Mouse (Mus musculus): ENCODE measurements around the gene Gm28539.
A peak's percentile ranks its signal among the peaks of the same experiment; 100 is the strongest.

The Gm28539 gene

DNA sequence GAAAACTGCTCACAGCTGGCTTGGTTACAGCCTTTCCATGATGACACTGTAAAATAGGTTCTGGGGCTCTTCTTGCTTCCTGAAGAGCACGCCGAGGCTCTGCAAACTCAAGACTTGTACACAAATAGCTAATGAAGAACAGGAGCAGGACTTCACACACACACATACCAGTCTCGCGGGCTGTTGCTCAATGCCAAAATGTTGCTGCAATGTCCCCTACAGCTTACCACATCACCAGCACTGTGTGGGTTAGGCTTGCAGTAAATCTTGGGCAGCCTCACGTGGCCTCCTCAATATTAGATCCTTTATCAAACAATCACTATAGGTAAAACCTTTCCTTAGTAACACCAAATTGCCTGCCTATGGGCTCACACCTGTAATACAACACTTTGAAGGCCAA, 27.4 kb upstream of the Gm28539 start:
- TF ChIP-seq POU5F1 (IDR thresholded peaks at IDR 0.05; ENCODE audit: borderline replicate concordance, low read length) (no peak), CTCF (conservative IDR thresholded peaks at IDR 0.05; ENCODE audit: low read length) (no peak), NANOG (IDR thresholded peaks at IDR 0.05; ENCODE audit: borderline replicate concordance, low read length) (no peak)
- Histone ChIP-seq H3K9me3 (ENCODE audit: low read length) (no peaks in the 10 kb centered on the region), H3K27me3 (ENCODE audit: insufficient read depth, low read length) (no peaks in the 10 kb centered on the region), H3K4me1 (replicated peaks; ENCODE audit: low read depth, low read length) (peaks cover 29% of the 10 kb centered on the region), H3K4me3 (replicated peaks; ENCODE audit: low read length) (no peak overlapping the region), H3K36me3 (ENCODE audit: insufficient read depth, low read length) (peaks cover 60% of the 10 kb centered on the region)

DNA sequence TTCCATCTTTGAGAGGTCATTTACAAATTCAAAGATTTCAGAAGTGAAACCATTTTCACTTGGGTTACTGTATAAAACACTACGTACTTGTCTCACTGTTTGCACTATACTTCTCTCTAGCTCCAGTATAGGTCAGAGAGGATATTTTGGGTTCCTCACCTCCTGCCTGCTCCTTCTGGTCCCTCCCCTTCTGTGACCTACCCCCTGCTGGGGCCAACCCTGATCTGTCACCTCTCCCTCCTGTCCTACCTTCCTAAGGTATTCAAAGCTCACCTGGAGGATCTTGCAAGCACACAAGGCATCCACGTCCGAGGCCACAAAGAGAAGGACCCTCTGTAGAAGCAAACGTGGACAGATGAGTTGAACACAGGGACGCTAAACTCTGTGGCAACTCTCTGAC, 25.4 kb upstream of the Gm28539 start:
- TF ChIP-seq CTCF (conservative IDR thresholded peaks at IDR 0.05; ENCODE audit: low read length) (no peak), NANOG (IDR thresholded peaks at IDR 0.05; ENCODE audit: borderline replicate concordance, low read length) (no peak), POU5F1 (IDR thresholded peaks at IDR 0.05; ENCODE audit: borderline replicate concordance, low read length) (no peak)
- H3K4me1 ChIP-seq (replicated peaks; ENCODE audit: low read depth, low read length): peaks cover 25% of the 10 kb centered on the region
- no peaks in the 10 kb centered on the region for H3K27me3 ChIP-seq (ENCODE audit: insufficient read depth, low read length)
- peak overlapping the region; percentile 95 for H3K4me3 ChIP-seq (replicated peaks; ENCODE audit: low read length)
- H3K9me3 ChIP-seq (ENCODE audit: low read length): no peaks in the 10 kb centered on the region
- H3K36me3 ChIP-seq (ENCODE audit: insufficient read depth, low read length): peaks cover 63% of the 10 kb centered on the region

DNA sequence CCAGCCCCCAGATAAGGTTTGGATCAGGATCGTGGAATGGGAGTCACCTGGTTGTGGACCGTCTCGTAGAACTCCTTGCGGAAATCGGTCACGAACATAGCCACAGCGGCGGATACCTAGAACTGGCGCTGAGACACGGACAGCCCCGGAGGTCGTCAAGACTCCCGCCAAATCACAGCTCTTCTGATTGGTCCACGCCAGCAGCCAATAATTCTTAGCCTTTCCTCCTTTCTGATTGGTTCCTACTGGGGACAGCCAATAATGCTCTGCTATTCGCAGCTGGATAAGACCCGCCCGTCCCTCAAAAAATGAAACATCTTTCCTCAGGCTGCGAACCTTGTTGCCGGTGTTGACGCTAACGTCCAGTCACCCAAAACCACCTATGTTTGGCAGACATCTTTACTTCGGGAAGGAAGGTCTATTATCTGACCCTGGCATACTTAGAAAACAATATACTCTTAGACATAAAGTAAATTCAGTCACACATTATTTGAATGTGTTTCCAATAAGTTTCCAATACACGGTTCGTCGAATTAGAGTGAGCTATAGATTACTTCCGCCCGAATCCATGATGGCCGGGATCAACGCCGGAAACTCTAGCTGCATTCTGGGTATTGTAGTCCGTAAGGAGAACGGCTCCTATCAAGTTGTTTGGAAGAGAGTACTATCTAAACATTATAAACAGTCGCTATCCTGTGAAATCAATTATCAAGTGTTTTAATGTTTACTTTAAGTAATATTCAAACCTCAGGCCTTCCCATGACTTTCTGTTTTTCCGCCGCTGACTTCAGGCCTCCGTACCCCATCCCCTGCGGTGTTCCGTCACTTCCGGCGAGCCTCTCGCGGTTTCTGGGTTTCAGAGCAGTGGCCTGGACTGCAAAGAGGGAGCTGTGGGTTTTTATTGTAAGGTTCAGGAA, 24.7 kb upstream of the Gm28539 start, which contains the start of the genes Ufd1 and Cdc45:
Gene Ufd1, plus strand, starts transcription at position 312 of the 917 bp plus-strand sequence.
Gene Cdc45, minus strand, starts transcription at position 520 of the 917 bp plus-strand sequence.
- Histone ChIP-seq H3K4me3 (replicated peaks; ENCODE audit: low read length) (peak within 1 kb of the TSS; percentile 95), H3K27me3 (ENCODE audit: insufficient read depth, low read length) (no peaks in the 10 kb centered on the region), H3K9me3 (ENCODE audit: low read length) (no peaks in the 10 kb centered on the region), H3K4me1 (replicated peaks; ENCODE audit: low read depth, low read length) (peaks cover 25% of the 10 kb centered on the region), H3K36me3 (ENCODE audit: insufficient read depth, low read length) (peaks cover 63% of the 10 kb centered on the region)
- peak; percentile 3; the same call in 1 of the 2 replicates for TF ChIP-seq NANOG (IDR thresholded peaks at IDR 0.05; ENCODE audit: borderline replicate concordance, low read length)
- no peak for TF ChIP-seq CTCF (conservative IDR thresholded peaks at IDR 0.05; ENCODE audit: low read length)
- TF ChIP-seq POU5F1 (IDR thresholded peaks at IDR 0.05; ENCODE audit: borderline replicate concordance, low read length): no peak

DNA sequence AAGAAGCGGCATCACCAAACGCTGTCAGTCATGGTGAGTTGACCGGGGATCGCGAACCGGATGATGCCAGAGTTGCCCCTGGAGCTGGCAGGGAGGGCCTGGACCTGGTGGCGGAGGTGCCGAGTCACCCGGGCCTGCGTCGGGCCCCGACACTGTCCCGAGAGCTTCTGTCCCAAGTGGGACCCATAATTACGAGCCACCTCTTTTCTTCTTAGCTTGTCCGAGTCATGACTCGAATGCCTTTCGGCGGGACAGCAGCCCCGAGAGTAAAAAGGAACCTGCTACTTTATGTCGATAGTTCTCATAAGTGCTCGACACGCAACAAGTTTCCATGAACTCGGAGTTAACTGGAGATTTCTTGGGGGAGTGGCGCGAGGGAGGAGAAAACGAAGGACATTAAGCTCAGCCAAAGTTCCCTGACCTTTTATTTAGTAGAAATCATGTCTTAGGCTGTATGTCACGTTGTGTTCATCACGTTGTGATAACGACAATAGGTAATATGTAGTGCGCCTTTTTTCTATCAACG, 23.9 kb upstream of the Gm28539 start:
- Histone ChIP-seq H3K27me3 (ENCODE audit: insufficient read depth, low read length) (no peaks in the 10 kb centered on the region), H3K36me3 (ENCODE audit: insufficient read depth, low read length) (peaks cover 63% of the 10 kb centered on the region), H3K4me1 (replicated peaks; ENCODE audit: low read depth, low read length) (peaks cover 25% of the 10 kb centered on the region), H3K4me3 (replicated peaks; ENCODE audit: low read length) (peak overlapping the region; percentile 95), H3K9me3 (ENCODE audit: low read length) (no peaks in the 10 kb centered on the region)
- TF ChIP-seq POU5F1 (IDR thresholded peaks at IDR 0.05; ENCODE audit: borderline replicate concordance, low read length) (no peak), NANOG (IDR thresholded peaks at IDR 0.05; ENCODE audit: borderline replicate concordance, low read length) (no peak), CTCF (conservative IDR thresholded peaks at IDR 0.05; ENCODE audit: low read length) (no peak)

DNA sequence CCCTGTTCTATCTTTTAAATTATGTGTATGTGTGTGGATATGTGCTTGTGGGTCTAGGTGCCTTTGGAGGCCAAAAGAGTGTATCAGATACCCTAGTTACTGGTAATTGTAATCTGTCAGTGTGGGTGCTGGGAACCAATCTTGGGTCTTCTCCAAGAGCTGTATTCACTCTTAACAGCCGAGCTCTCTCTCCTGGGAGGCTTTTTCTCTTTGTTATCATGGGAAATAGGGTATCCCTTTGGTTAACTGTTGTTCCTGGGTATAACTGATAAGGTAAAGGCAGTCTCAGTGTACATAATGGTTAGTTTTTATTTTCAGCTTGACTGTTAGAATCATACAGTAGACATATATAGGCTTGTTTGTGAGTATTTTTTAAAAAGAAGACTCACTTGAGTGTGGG, 14.0 kb upstream of the Gm28539 start:
- no peak for TF ChIP-seq NANOG (IDR thresholded peaks at IDR 0.05; ENCODE audit: borderline replicate concordance, low read length)
- TF ChIP-seq CTCF (conservative IDR thresholded peaks at IDR 0.05; ENCODE audit: low read length): no peak
- no peak for TF ChIP-seq POU5F1 (IDR thresholded peaks at IDR 0.05; ENCODE audit: borderline replicate concordance, low read length)
- H3K4me1 ChIP-seq (replicated peaks; ENCODE audit: low read depth, low read length): peaks cover 18% of the 10 kb centered on the region
- H3K27me3 ChIP-seq (ENCODE audit: insufficient read depth, low read length): no peaks in the 10 kb centered on the region
- no peak overlapping the region for H3K4me3 ChIP-seq (replicated peaks; ENCODE audit: low read length)
- H3K9me3 ChIP-seq (ENCODE audit: low read length): no peaks in the 10 kb centered on the region
- H3K36me3 ChIP-seq (ENCODE audit: insufficient read depth, low read length): peaks cover 99% of the 10 kb centered on the region

DNA sequence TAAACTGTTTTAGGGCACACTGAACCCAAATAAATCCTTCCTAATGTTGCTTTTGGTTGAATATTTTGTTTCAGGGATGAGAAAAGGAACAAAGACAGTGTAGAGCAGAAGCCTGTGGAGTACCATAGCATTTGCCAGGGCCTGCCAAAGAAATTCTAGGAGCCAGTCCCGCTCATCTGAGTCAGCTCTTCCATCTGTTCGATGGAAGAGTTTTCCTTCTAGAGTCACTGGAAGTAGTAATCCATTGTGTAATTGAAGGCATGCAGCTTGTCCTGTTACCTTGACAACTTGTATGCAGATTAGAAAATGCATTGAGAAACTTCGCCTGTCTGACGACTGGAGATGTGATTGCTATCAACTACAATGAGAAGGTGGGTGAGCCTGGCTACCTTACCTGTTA, 13.5 kb upstream of the Gm28539 start:
- Histone ChIP-seq H3K4me1 (replicated peaks; ENCODE audit: low read depth, low read length) (peaks cover 18% of the 10 kb centered on the region), H3K27me3 (ENCODE audit: insufficient read depth, low read length) (no peaks in the 10 kb centered on the region), H3K36me3 (ENCODE audit: insufficient read depth, low read length) (peaks cover 99% of the 10 kb centered on the region), H3K4me3 (replicated peaks; ENCODE audit: low read length) (no peak overlapping the region), H3K9me3 (ENCODE audit: low read length) (no peaks in the 10 kb centered on the region)
- TF ChIP-seq POU5F1 (IDR thresholded peaks at IDR 0.05; ENCODE audit: borderline replicate concordance, low read length) (no peak), CTCF (conservative IDR thresholded peaks at IDR 0.05; ENCODE audit: low read length) (no peak), NANOG (IDR thresholded peaks at IDR 0.05; ENCODE audit: borderline replicate concordance, low read length) (no peak)

DNA sequence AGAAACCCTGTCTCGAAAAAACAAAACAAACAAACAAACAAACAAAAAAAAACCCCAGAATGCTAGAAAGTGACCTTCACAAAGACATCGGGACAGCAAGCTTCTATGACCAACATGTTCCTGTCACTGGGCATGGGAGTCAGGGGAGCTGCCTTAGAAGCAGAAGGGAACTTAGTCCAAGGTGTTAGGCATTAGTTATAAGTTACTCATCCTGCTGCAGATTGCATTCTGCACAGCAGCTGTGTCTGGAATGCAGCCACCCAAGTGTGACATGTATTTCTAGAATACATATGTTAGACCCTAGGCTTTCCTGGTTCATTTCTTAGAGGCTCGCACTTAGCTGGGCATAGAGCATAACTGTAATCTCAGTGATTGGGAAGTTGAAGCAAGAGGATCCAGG, 7.8 kb upstream of the Gm28539 start:
- Histone ChIP-seq H3K36me3 (ENCODE audit: insufficient read depth, low read length) (peaks cover 99% of the 10 kb centered on the region), H3K9me3 (ENCODE audit: low read length) (no peaks in the 10 kb centered on the region), H3K4me1 (replicated peaks; ENCODE audit: low read depth, low read length) (no peaks in the 10 kb centered on the region), H3K27me3 (ENCODE audit: insufficient read depth, low read length) (no peaks in the 10 kb centered on the region), H3K4me3 (replicated peaks; ENCODE audit: low read length) (no peak overlapping the region)
- no peak for TF ChIP-seq NANOG (IDR thresholded peaks at IDR 0.05; ENCODE audit: borderline replicate concordance, low read length)
- TF ChIP-seq POU5F1 (IDR thresholded peaks at IDR 0.05; ENCODE audit: borderline replicate concordance, low read length): no peak
- TF ChIP-seq CTCF (conservative IDR thresholded peaks at IDR 0.05; ENCODE audit: low read length): no peak

DNA sequence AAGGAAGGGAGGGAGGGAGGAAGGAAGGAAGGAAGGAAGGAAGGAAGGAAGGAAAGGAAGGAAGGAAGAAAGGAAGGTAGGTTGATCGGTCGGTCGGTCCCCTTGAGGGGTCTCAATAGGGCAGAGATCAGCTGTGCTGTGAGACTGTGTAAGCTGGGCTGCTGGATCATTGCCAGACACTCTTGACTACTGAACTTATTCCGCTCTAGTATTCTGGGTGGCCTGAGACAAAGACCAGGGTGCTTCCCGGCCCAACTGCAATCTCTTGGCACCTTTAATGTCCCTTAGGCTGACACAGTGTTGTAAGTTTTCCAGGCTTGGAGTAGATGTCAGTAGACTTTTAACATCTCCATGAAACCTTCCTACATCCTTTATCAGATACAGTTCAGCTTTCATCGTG, 7.3 kb upstream of the Gm28539 start:
- Histone ChIP-seq H3K27me3 (ENCODE audit: insufficient read depth, low read length) (no peaks in the 10 kb centered on the region), H3K4me1 (replicated peaks; ENCODE audit: low read depth, low read length) (no peaks in the 10 kb centered on the region), H3K4me3 (replicated peaks; ENCODE audit: low read length) (no peak overlapping the region), H3K9me3 (ENCODE audit: low read length) (no peaks in the 10 kb centered on the region), H3K36me3 (ENCODE audit: insufficient read depth, low read length) (peaks cover 99% of the 10 kb centered on the region)
- TF ChIP-seq NANOG (IDR thresholded peaks at IDR 0.05; ENCODE audit: borderline replicate concordance, low read length): no peak
- no peak for TF ChIP-seq CTCF (conservative IDR thresholded peaks at IDR 0.05; ENCODE audit: low read length)
- TF ChIP-seq POU5F1 (IDR thresholded peaks at IDR 0.05; ENCODE audit: borderline replicate concordance, low read length): no peak
